Mouse (Mus musculus) layer of hippocampus, postnatal 36 days (tissue): Measurements from ENCODE around the gene A730049H05Rik. TPM values are rescaled to one million over a fixed set of nuclear protein-coding genes. Genes with fewer than 3 reads are reported as not detected.

Experiments
- DNase-seq, 2 experiments: peaks; one replicate each; pipeline ENCODE4 v3.0.0; 2022
- total RNA-seq, 2 experiments: library from RNA; stranded (reverse); gene quantifications; 2 replicates each; pipeline ENCODE4 v1.2.3; 2021

The A730049H05Rik gene
- total RNA-seq, 2 experiments from 2014 or later: 0.15 to 0.23 TPM

DNA sequence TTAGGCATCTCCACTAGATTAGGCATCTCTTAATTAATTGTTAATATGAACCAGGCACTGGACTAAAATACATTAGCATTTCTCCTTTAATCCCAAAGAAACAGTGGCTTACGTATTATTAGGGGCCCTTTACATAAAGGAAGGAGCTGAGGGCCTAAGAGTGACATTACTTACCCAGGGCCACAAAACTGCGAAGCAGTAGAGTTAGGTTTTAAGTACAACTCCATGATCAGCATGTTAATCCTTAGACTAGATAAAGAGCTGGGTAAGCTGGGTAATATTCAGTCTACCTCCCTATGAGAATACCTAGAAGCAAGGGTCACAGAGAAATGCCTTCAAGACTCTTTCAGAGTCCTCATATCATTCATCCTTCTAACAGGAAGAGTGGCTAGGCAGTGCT, 12.9 kb downstream of the A730049H05Rik start:
- no peak for DNase-seq

DNA sequence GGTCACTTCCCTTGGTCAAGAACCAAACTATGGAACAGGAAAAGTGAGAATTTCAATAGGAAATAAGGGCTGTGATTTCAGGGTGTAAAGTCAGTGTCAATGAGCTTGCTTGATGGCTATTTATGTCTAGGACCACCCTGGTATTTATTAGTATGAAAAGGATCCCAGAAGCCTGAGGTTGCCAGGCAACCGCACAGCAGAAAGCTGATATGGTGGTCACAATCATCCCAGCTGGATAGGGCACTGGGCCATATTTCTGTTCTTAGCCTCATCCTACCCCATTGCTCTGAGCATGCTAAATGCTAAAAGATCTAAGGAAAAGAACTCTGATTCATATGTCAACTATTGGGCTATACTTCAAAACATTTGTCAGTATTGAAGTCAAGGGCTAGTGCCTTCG, 14.8 kb downstream of the A730049H05Rik start:
- no peak for DNase-seq

DNA sequence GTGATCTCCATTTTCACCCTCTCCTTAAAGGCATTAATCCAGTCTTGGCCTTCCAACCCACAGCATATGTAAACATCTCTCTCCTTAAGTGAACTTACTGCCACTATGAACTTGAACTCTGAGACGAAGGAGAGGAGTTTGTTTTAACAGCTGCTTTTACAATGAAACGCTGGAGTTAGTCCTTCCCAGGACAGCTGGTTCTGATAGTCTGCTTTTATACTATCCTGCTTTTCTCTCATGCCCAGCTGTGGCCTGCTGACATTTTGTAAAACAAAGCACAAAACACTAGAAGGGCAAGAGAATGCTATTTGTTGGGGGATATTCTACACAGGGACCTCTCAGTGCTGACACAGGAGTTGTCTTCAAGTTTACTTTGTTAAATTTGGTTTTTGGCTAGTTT, 25.7 kb downstream of the A730049H05Rik start:
- DNase-seq: no peak

DNA sequence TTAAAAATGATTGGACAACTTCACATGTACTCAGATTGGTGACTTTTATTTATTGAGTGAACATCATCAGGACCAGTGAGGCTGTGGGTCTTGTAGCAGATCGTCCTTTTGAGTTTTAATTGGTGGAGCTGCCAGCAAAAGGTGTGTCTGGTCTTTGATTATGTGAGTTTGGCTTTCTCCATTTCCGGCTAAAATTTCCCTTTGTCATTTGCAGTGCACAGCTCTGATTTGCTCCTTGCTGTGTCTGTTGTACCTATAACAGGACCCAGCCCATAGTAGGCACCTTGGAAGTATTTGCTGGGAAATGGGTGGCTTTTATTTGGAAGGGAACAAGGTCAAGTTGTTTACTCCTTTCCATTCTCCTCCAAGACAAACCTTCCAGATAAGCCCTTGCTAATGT, 27.2 kb downstream of the A730049H05Rik start:
- no peak for DNase-seq

DNA sequence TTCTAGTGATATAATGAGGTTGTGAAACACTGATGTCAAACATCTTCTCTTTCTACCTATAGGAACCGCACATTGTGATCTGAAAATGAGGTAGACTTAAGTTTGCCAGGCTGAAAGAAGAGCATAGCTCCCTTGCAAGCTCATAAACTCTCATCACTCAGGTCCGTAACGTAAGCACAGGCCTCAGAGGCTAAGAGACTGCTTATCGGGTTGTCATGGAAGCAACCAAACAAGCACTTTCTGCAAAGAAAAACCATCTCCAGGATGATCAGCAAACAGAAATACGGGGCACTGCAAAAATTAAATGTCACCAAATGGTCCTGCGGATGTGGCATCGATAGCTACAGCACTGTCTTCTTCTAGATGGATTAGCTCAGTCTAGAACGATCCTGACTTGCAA, 29.6 kb downstream of the A730049H05Rik start:
- DNase-seq: no peak

DNA sequence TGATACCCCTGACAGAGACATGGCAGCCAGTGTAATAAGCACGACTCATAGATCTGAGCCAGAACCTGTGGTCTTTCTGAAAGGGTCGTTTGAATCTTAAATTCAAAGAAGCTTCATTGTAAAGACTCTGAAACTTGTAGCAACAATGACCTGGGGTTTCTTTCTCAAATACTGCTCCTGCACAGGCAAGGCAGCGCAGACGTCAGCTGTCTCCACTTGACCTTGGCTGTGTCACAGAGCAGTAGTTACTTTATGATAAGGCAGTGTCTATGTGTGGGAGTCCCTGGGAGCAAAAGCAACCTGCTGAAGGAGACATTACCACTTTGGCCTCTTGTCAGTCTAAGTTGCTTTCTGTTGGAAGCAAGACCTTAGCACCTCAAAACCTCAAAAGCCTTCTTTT, 30.3 kb downstream of the A730049H05Rik start:
- DNase-seq: no peak

DNA sequence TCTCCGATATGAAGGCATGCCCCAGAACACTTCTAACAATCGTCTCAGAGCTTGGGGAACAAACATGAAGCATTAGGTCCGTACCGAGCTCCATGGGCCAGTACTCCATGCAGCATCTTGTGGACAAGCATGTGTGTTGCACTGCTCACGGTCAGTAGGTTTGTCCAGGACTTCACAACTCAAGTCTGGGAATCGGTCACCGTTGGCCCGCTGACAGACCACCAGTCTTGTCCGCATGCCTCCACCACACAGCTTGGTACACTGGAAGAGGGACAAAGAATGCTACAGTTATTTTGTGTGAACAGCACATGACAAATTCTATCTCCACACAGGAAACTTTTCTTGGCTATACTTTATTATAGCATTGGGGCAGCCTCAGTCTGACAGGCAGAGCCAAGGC, 32.9 kb downstream of the A730049H05Rik start:
- no peak for DNase-seq

DNA sequence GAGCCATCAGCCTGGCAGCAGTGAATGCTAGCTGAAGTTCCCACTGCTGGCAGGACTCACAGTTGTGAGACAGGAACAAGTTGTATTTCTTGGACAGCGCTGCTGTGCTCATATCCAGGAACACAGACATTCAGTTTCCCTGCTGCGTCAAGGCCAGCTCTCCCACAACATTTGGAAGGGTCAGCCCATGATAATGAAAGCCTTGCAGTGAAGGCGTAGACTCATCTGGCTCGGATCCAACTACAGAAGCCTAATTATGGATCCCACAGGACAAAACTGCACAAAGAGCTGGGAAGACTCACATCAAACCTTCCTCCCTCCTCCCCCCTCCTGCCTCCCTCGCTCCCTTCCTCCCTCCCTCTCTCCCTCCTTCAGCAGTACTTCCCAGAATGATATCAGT, 34.0 kb downstream of the A730049H05Rik start:
- DNase-seq: peak; percentile 65 to 69

DNA sequence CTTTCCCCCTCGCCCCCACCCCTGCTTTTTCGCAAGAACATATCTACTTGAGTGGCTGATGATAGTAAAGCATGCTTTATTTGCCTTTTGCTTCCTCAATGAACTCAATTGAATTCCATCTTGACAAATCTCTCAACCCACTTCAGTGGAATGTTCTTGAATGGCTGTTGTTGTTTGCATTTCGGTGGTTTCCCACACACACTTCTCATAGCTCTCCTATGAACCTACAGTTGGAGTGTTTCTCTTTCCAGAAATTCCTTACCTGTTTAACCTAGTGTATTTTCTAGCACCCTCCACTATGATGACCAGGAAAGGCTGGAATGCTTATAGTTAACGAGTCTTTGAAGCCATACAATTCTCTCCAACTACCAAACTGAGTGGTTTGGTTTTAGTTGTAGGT, 38.6 kb downstream of the A730049H05Rik start:
- DNase-seq: no peak

DNA sequence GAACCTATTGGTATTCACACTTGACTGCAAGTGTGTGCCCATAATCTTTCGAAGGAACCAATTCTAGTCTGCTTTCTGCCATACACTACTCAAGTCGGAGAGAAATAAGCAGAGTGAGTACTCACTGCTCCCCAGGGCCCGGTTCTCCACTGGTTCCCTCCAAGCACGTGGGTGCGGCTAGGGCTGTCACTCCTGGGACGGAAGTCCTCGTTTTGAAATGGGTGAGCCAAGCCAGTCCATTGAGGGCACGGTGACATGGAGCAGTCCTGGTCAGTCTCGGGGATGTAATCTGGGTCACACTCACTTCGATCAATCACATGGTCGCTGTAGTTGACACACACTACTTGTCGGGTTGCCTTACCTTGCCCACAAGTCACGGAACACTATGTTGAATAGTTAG, 41.5 kb downstream of the A730049H05Rik start:
- DNase-seq: no peak

DNA sequence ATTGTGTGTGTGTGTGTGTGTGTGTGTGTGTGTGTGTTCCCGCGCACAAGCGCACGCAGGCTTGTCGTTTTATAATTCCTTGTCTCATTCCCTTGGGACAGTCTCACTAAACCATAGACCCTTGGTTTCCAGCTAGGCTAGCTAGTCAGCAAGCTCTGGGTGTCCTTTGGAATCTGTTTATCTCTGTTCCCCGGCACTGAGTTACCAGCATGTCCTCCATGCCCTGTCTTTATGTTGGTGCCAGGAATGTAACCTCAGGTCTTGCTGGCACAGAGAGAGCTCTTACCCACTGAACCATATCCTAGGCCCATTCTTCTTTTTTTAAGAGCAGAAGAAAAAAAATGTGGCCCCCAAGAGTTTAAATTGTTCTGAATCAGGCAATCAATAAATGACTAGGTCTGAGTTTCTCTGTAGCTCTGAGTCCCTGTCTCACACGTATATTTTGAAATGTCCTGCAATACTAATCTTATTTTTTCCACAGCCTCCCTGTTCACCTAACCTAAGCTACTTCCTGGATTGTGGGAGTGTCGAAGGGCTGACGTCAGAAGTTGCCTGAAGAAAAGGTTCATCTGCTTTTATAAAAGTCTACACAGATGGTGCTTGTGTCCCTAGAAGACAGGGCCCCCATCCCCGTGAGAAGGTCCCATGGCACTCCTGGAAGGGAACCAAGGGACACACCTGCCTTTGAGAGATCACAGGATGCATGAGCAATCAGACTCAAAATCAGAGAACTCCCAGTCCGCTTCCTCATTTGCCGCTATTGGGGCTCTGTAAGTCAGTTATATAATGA, 42.6 kb downstream of the A730049H05Rik start:
- no peak for DNase-seq

DNA sequence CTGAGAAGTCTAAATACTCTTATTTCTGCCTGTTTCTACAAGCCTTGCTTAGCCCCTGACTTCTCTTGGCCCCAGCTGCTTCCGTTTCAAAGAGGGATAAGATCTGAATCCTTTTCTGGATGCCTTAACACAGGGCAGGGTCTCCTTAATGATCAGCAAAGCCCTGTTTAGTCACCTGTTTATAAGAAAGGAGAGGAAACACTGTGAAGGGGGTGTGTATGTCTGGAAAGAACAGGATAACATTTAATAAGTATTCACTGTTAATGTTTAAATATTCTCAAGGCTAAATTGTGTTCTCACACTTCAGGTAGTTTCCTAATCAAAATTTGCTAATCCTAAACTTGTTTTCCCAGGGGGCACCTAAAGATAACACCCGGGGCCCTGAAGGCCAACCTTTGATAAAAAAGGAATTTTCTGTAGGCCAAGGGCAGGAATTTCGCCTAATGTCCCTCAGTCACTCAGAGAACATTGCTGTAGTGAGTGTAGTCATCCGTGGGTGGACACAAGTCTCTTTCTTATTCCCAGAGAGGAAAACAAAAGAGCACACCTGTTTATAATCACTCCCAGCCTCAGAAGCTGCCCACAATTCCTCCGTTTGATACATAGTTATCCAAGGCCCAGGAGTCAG, 44.1 kb downstream of the A730049H05Rik start:
- DNase-seq: no peak

DNA sequence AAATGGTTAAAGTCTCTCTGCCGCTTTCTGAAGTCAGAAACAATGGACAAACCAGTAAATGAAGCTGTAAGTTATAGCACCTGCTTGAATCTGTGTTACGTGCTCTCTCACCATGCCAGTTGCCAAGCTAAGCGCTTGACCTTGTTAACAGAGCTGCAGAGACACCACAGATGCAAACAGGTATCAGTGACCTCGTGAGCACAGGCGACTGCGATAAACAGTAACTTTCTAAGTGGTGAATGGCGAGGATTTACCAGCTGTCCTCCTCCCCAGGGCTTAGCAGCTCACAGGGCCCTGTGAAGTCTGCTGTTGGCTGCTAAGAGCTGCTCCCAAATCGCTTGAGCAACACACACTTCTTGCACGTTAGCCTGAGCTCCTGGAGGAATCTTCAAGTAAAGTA, 46.3 kb downstream of the A730049H05Rik start:
- no peak for DNase-seq

DNA sequence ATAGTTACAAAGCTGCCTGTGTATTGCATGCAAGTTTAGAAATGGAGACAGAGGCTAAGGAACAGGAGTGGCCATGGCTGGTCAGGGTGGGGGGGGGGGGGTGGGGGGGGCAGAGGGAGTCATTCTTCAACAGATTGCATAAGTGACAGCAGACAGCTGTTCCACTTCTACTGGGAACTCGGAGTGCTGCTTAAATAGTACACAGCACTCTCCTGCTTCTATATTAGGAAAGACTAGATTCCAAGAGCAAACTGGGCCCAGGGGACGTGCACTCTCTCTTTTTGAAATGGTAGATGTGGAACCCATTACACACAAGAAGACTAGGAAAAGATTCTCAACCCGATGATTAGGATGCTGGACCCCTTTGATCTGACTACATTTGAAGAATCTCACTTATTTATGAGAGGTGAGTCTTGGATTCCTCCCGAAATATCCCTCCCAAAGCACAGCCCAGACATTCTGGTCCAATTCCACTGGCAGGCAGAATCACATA, 52.9 kb downstream of the A730049H05Rik start, which contains the start of gene Gm15737:
Gm15737 (plus strand) TSS at position 269 of the 493 bp plus-strand sequence.
- no peak for DNase-seq

DNA sequence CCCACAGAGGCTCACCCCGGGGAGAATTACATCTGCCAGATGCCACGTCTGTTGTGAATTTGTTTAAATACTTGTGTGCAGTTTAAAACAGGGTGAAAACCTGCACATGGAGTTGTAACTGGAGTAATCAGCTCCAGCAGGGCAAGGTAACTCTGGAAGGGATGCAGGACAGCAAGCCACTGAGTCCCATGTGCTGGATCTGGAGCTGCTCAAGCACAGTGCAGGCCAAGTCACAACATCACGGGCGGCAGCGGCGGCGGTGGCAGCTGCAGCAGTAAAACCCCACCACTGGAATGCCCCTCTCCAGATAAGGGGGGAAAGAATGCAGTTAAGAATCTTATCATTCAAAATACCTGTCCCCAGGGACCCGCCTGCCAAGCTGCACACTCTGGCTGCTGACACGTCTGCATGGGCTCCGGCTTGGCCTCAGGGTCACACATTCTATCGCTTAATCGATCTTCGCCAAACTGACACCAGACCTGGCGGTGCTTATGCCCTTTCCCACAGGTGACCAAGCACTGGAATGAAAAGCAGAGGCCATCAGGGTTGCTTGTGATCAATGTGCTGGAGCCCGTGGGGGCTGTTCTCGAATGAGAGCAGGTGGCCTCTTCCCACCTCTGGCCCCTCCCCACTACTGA, 53.4 kb downstream of the A730049H05Rik start:
- no peak for DNase-seq

DNA sequence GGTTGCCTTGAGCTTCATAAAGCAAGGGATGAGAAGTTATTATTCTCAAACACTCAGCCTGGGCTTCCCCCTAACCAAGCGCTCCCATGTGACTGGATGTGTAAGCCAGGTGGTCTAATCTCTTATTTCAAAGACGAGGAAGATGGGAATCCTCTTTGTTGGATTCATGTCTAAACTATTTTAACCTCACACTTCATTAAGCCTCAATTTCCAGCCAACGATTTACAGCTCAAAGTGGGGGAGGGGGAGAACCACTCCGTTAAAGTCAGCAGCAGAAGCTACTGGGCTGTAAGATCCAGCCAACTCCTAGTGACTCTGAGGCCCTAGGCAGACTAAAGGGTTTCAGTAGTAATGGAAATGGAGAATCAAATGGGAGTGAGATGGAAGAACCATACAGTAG, 55.5 kb downstream of the A730049H05Rik start:
- DNase-seq: no peak

DNA sequence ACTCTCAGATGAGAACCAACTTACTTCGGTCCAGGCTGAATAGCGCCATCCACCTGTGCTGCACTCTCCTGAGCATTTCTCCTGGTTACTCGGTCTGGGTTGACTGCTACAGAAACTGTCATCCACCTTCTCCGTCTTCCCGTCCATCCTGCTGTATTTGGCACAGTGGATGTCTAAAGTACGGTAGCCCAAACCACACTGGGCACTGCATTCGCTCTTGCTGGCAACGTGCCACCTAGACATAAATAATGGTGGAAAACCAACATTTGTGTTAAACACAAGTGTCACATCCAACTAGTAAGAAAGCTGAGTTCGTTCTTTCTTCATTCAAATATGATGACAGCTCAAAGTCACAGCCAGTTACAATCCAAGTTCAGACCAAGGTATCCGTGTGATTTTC, 56.5 kb downstream of the A730049H05Rik start:
- no peak for DNase-seq

DNA sequence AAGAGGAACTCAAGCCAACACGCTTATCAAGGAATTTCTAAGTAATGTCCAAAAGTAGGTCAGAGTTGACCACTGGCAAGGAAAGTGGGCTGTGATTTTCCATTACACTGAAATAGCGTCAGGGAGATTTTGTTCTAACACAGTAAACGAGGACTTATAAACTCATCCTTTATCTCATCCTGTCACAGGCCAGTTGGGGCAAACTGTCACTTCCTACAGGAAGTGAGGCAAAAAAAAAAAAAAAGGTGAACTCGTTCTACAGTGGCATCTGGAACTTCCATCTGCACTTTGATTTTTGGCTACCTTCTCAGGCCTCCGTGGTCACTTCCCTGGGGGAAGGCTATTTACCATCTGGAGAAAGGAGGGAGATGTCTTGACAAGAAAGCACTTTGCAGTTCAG, 58.6 kb downstream of the A730049H05Rik start:
- DNase-seq: no peak

DNA sequence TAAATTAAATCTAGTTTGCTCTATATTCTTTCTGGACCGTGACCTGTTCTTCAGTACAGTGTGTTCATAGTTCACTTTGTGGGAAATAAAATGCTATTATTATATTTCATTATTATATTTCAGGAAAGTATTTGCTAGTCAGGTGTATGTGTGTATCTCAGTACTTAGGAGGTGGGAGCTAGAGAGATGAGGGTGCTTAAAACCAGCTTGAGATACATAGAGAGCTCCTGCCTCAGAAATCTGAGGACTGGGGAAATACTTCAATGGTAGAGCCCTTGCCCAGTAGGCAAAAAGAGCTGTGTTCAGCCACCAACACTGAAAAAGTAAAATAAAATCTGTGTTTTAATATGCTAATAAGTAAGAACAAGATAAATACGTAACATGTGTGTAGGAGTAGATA, 59.1 kb downstream of the A730049H05Rik start:
- DNase-seq: no peak

DNA sequence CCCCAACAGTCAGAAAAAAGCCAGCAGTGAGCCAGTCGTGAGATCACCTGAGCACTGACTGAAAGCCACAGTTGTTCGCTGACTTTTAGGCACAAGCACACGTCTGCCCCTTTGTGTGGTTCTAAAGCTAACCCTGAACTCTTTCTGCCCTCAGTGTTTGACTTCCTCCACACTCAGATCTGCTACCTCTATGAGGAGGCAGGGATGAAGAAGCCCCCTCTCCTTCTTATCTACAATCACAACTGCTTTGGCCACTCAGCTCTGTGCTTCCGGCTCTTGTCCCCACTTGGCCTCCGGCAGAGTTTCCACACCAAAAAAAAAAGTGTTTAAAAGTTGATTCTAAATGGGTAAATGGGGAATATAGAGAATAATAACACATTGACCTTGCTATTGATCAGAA, 59.8 kb downstream of the A730049H05Rik start:
- no peak for DNase-seq

DNA sequence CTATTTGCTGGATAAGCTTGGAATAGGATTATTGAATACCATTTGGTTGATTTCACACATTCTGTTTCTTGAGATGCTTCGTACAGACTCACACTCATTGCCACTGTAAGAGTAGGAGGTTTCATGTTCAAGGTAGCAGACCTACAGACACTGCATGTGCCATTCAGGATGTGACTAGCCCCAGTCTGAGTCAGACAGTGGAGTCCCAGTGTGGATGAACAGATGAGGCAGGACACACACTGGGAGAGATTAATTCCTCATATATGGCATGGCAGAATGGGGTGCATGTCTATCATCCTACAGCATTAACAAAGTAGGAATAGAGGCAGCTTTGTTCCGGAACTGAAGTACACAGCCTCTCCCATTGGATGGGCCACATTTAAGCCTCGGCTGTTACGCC, 61.0 kb downstream of the A730049H05Rik start:
- DNase-seq: no peak

DNA sequence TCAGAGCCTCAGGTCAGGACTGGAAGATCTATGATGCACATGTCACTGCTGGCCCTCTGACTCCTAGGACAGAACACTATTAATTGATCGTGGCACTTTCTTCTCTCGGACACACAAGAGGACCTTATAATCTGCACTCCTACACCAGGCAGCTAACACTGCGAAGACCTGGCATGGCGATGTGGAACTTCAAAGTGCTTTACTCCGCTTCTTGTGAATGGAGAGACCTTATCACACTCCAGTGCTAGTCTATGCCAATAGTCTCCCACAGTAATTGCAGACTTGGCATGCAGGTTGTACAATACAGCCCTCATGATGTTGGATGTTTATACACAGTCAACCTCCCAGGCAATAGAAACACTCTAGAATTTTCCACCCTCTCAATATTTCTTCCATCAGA, 62.5 kb downstream of the A730049H05Rik start:
- DNase-seq: no peak

DNA sequence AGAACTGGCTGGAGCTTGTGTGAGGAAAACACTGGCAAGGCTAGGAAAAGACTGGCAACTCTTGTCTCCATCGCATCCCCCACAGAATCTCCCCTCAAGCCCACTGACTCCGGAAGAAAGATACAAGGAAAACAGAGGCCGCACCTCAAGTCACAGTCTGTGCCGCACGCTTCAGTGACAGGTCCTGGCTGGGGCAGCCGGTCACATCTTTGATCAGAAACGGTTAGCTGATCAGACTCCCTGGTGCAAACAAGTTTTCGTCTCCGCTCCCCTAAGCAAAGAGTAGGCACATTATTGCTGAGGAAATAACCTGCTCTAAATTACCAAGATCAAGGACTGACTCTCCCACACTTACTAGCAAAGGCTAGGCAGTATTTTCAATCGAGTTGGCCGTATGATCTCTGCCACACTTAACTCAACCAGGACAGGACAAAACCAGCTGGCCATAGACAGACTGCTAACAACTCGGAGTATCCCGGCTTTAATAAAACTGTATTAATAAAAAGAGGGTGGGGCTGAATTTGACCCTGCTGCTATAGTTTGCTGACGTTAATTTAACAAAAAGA, 63.5 kb downstream of the A730049H05Rik start:
- DNase-seq: no peak
